Mouse (Mus musculus) adrenal gland, adult 8-10 months (tissue): ENCODE results near the gene Col11a1. TPM values are rescaled to one million over a fixed set of nuclear protein-coding genes. Genes with fewer than 3 reads are reported as not detected.

Experiments
- DNase-seq: peaks from one replicate; pipeline ENCODE4 v3.0.0; 2022
- total RNA-seq, 4 experiments: library from RNA; stranded (reverse); gene quantifications; 2 replicates each; pipeline ENCODE4 v1.2.4; 2022

Gene Col11a1
- total RNA-seq, result 1 to 10 TPM; 1.1 to 4.3 (median 2.9) TPM

GRCm38 (mm10) chr3:114029971-114030635, at the start of gene Col11a1:
Gene Col11a1, plus strand, starts transcription at chr3:114030540.
- DNase-seq, result peak; percentile 29

DNA sequence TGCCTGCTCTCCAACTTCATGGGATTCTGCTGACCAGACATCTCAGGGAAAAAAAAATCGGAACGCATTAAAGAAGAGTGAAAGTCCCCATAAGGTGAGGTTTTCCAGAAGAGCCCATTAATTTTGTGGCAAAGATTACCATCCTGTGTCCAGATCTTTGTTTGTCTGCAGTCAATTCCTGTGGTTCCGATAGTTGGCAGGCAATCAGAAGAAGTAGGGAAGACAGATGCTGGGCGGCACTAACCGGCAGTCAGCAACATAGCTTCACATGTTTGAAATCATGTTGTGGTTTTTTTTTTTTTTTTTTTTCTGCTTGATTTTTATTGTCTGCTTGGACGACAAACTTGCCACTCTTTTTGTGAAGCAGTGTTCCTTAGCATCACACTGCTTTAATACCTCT, 39.4 kb upstream of the Col11a1 start:
- no peak for DNase-seq

GRCm38 (mm10) chr3:114030886-114031285, 546 bp downstream of the Col11a1 start:
- DNase-seq, result no peak

DNA sequence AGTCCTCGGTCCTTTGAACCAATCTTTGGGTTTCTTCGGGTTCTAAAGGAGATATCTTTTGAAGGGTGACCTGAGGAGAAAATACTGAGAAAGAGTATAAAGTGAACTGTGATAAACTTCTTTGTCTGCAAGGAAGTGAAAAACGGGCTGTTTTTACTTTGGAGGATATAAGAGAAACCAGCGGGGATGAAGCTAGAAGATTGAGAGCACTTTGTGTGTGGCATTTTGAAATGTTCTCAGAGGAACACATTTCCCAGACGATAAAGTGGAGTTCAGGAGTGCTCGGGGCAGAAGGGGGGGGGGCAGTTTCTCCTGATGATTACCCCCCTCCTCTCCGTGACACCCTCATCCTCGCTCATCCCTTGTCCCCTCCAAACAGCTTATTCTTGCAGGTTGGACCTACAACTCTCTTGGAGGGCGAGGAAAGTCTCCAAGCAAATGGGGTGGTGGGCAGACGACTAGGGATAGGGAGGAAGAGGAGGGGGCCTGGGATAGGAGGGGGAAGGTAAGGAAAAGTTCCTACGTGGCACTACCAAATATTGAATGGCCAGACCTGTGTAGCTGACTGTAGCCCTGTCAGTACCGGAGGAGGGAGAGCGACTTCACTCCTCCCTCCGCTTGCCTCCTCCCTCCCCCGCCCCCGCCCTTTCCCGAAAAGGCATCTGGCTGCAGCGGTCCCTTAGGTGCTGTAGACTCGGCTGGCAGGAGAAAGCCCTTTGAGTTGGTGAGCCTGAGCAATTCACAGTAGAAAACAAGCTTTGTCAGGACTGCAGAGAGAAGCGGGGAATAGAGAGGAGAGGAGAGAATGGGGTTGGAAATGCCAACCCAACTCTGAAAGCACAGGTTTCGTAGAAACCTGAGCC, 1.2 kb downstream of the Col11a1 start:
- no peak for DNase-seq

- no peak for DNase-seq
Observed at GRCm38 (mm10) chr3:114032333-114032732, 2.0 kb downstream of the Col11a1 start.

GRCm38 (mm10) chr3:114052406-114052805, 22.1 kb downstream of the Col11a1 start:
- no peak for DNase-seq

DNA sequence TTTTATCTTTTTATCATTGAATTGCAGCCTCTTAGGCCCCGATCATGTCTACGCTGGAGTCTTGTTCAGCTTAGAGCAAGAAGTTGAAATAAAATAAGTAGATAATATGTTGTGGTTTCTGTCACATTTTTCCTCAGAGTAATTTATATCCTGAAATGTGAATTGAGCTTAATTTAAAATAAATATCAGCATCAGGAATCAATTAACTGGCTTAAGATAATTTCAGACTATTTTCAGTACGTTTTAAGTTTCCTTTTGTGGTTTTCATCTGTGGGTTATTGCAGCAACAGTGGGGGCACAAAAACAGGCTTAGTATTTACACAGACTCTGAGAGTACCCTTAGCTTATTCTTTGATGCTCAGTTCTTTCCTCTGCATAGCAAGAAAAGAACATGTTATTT, 23.2 kb downstream of the Col11a1 start:
- DNase-seq, result no peak

DNA sequence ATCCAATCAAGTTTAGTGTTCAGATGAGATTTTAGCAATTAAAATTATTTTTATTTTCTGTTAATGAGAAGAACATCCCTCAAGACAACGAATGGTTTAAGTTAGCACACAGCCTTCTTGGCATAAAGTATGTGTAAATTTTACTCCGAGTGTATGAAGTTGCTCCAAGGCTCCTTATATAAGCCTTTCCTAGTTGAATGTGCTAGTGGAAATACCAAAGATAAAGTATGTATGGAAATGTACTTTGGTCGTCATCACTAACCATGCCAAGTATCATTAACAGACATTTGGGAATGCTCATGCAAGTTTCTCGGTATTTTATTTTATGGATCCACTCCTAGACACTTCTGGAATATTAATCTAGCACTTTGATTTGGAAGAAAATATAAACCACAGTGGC, 34.8 kb downstream of the Col11a1 start:
- no peak for DNase-seq

GRCm38 (mm10) chr3:114065587-114065986, 35.2 kb downstream of the Col11a1 start:
- no peak for DNase-seq

- DNase-seq, result no peak
Observed at GRCm38 (mm10) chr3:114099335-114099734, 69.0 kb downstream of the Col11a1 start.

GRCm38 (mm10) chr3:114107099-114107498, 76.8 kb downstream of the Col11a1 start:
- no peak for DNase-seq

DNA sequence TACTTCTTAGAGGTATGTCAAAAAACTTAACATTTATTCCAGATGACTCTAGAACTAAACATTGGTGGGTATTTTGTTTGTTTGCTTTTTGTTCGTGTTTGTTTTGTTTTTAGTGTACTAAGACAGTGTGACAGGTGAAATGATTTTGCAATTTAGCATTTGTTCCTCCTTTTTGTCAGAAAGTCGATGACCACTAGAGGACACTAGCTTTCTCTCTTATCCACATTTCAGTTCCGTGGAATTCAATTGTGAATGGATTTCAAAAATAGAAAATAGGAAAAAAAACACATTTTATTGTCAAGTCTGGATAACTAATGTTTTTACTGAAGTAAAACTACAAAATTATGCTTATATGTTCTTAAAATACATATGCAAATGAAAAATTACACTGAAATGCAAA, 116.8 kb downstream of the Col11a1 start:
- DNase-seq, result no peak

DNA sequence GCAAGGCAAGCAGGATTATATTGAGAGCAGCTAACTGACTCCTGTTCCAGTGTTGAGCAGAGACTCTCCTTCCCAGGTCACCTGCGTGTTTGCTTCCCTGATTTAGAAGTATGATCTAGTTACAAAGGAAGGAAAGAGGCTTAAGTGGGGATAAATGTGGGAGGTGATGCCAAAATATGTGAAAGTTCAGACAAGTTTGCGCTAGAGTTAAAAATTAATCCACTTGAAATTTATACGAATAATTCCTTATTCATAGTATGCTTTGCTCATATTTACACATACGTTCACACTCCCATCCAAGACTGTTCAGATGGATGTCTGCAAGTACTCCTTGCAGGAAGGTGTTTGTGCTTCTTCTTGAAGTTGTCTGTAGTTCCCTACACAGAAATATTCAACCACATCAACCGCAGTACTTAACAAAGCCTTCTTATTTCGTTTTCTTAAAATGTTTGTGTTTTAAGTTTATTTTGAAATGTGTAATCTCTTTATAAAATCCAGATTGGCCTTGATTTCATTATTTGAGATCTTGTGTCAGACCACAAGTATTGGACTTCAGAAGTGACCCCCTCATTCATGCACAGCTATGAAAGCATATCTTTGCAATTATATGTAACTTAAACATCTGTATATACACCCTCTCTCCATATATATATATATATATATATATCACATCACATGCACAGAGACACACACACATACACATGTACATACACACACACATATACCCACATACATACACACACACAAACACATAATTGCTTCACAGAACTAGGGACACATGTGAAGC, 167.8 kb downstream of the Col11a1 start:
- no peak for DNase-seq

DNA sequence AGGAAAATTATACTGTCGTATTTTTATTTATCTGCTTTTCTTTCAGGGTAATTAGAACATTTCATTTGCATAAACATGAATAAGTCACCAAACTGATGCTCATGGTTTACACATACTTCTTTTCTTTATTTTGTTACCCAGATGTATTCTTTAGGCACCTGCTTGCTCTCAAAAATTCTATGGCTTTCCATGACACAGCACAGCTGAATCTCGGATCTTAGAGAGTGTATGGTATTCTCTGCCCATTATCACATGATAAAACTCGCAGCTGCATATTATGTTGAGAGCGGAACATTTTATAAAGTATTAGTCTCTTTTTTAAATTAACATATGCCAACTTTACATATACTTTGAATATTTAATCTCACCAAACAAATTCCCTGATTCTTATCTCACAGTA, 181.9 kb downstream of the Col11a1 start:
- no peak for DNase-seq

DNA sequence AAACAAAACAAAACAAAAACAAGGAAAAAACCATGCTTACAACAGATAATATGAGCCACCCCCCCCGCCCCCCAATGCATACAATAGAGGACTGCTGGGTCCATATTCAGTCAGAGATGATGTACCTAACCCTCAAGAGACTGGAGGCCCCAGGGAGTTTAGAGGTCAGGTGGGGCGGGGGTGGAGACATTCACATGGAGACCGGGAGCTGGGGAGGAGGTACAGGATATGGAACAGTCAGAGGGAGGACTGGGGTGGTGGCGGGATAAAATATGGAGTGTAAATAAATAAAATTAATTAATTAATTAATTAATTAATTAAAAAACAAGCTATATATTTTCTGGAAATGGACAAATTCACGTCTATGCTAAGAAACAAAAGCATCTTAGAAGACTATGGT, 185.8 kb downstream of the Col11a1 start:
- DNase-seq, result no peak

DNA sequence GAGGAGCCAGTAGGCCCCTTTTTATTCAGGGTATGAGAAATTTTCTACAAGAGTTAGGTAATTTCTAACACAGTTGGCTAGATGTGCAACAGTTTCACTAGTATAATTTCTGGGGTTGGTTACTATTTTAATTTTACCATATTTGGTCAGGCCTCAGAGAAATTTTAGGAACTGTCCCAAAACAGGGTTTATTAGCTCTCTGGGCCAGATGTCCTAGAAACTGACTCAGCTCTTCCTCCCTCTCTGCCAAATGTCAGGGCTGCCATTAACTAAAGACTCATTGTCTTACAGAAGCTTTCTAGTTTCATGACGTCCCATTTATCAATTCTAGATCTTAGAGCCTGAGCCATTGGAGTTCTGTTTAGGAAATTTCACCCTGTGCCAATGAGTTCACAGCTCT, 199.2 kb downstream of the Col11a1 start:
- DNase-seq, result peak; percentile 35
